Mouse (Mus musculus) limb, embryonic 10.5 days (tissue): ENCODE data around the gene Cacna1c. TPM values are rescaled to one million over a fixed set of nuclear protein-coding genes. Genes with fewer than 3 reads are reported as not detected.
A peak's percentile ranks its signal among the peaks of the same experiment; 100 is the strongest.

Experiments used
- DNase-seq: peaks from one replicate; pipeline ENCODE4 v3.0.0-alpha.2; 2017; ENCODE audit warnings: low spot score
- H3K27ac ChIP-seq: fragments of 300-500 bp; sonication (generic); 2 replicates; pipeline ENCODE4 v1.5.1; 2016; ENCODE audit warnings: mild to moderate bottlenecking
- H3K27me3 ChIP-seq: fragments of 300-500 bp; sonication (generic); 2 replicates; pipeline ENCODE4 v1.6.1; 2016; ENCODE audit warnings: low read depth, mild to moderate bottlenecking; ENCODE audit not compliant: poor library complexity, severe bottlenecking
- H3K36me3 ChIP-seq: fragments of 300-500 bp; sonication (generic); 2 replicates; pipeline ENCODE4 v1.6.1; 2016; ENCODE audit warnings: mild to moderate bottlenecking, moderate library complexity
- H3K4me1 ChIP-seq: fragments of 300-500 bp; sonication (generic); 2 replicates; pipeline ENCODE4 v1.6.1; 2016
- H3K4me3 ChIP-seq: fragments of 300-500 bp; sonication (generic); 2 replicates; pipeline ENCODE4 v1.5.1; 2016; ENCODE audit warnings: mild to moderate bottlenecking, moderate library complexity
- H3K9me3 ChIP-seq: fragments of 300-500 bp; sonication (generic); replicated peaks from 2 replicates; pipeline ENCODE4 v1.6.1; 2016; ENCODE audit warnings: mild to moderate bottlenecking
- WGBS: fragments of 180-500 bp; shearing (Covaris S2); methylation state at CpG from one replicate; pipeline ENCODE4 v1.1.7; 2016; 5-methylcytosine and 5-hydroxymethylcytosine counted together
- polyA plus RNA-seq: library from polyadenylated mRNA; unstranded; fragments of >200 nt; fragmentation: Nextera tagmentation; extraction: Ambion mirVana; gene quantifications from 2 replicates; pipeline ENCODE4 v1.2.1, GENCODE M21; 2016

Gene Cacna1c
- polyA plus RNA-seq, 1 experiment from 2014 or later: 10.2 TPM

- Histone ChIP-seq H3K27ac (no peak overlapping the region), H3K4me1 (peaks cover 12% of the 10 kb centered on the region; the same call in 1 of the 2 replicates), H3K36me3 (peaks cover 9% of the 10 kb centered on the region; the same call in 1 of the 2 replicates), H3K4me3 (no peak overlapping the region), H3K9me3 (no peaks in the 10 kb centered on the region), H3K27me3 (no peaks in the 10 kb centered on the region)
- 88% methylated on average over 6 of the region's 6 CpGs for WGBS
- DNase-seq: no peak
Observed at GRCm38 (mm10) chr6:118724388-118724787, 471.8 kb downstream of the Cacna1c start.

- Histone ChIP-seq H3K9me3 (no peaks in the 10 kb centered on the region), H3K27ac (no peak overlapping the region), H3K4me3 (no peak overlapping the region), H3K4me1 (peaks cover 22% of the 10 kb centered on the region), H3K36me3 (no peaks in the 10 kb centered on the region), H3K27me3 (no peaks in the 10 kb centered on the region)
- DNase-seq: no peak
- 80% methylated on average over 6 of the region's 6 CpGs for WGBS
Observed at GRCm38 (mm10) chr6:118722336-118722735, 473.9 kb downstream of the Cacna1c start.

- H3K9me3 ChIP-seq: no peaks in the 10 kb centered on the region
- DNase-seq: no peak
- 94% methylated on average over 1 of the region's 1 CpGs for WGBS
- H3K36me3 ChIP-seq: peaks cover 6% of the 10 kb centered on the region; the same call in 1 of the 2 replicates
- H3K27ac ChIP-seq: peak overlapping the region; percentile 39; the same call in 1 of the 2 replicates
- no peaks in the 10 kb centered on the region for H3K27me3 ChIP-seq
- H3K4me1 ChIP-seq: peaks cover 22% of the 10 kb centered on the region
- no peak overlapping the region for H3K4me3 ChIP-seq
Observed at GRCm38 (mm10) chr6:118719486-118719885, 476.7 kb downstream of the Cacna1c start.

GRCm38 (mm10) chr6:118713286-118713685, 482.9 kb downstream of the Cacna1c start:
- WGBS: 92% methylated on average over 5 of the region's 5 CpGs

GRCm38 (mm10) chr6:118711677-118712322, 484.4 kb downstream of the Cacna1c start:
- Histone ChIP-seq H3K9me3 (no peaks in the 10 kb centered on the region), H3K27me3 (no peaks in the 10 kb centered on the region), H3K36me3 (peaks cover 25% of the 10 kb centered on the region; the same call in 1 of the 2 replicates), H3K4me3 (no peak overlapping the region), H3K27ac (no peak overlapping the region), H3K4me1 (peaks cover 3% of the 10 kb centered on the region; the same call in 1 of the 2 replicates)
- 92% methylated on average over 14 of the region's 14 CpGs for WGBS
- DNase-seq: no peak

More at GRCm38 (mm10) chr6:118713286-118713685, 482.9 kb downstream of the Cacna1c start:
- no peak overlapping the region for H3K27ac ChIP-seq
- peaks cover 3% of the 10 kb centered on the region; the same call in 1 of the 2 replicates for H3K4me1 ChIP-seq
- H3K4me3 ChIP-seq: no peak overlapping the region
- no peak for DNase-seq
- no peaks in the 10 kb centered on the region for H3K9me3 ChIP-seq
- H3K27me3 ChIP-seq: no peaks in the 10 kb centered on the region
- peaks cover 25% of the 10 kb centered on the region; the same call in 1 of the 2 replicates for H3K36me3 ChIP-seq

GRCm38 (mm10) chr6:118707066-118707465, 489.2 kb downstream of the Cacna1c start:
- peaks cover 3% of the 10 kb centered on the region; the same call in 1 of the 2 replicates for H3K4me1 ChIP-seq
- 70% methylated on average over 4 of the region's 4 CpGs for WGBS
- H3K36me3 ChIP-seq: peaks cover 12% of the 10 kb centered on the region; the same call in 1 of the 2 replicates
- no peaks in the 10 kb centered on the region for H3K9me3 ChIP-seq
- H3K27ac ChIP-seq: no peak overlapping the region
- DNase-seq: no peak
- no peak overlapping the region for H3K4me3 ChIP-seq
- no peaks in the 10 kb centered on the region for H3K27me3 ChIP-seq

- Histone ChIP-seq H3K36me3 (0 out of 2 replicates have a peak, but pooled peaks cover 3% of the 10 kb centered on the region), H3K4me3 (no peak overlapping the region), H3K9me3 (no peaks in the 10 kb centered on the region), H3K27ac (no peak overlapping the region), H3K27me3 (no peaks in the 10 kb centered on the region), H3K4me1 (peaks cover 3% of the 10 kb centered on the region; the same call in 1 of the 2 replicates)
- no peak for DNase-seq
- 91% methylated on average over 7 of the region's 7 CpGs for WGBS
Observed at GRCm38 (mm10) chr6:118705840-118706239, 490.4 kb downstream of the Cacna1c start.

GRCm38 (mm10) chr6:118694626-118695025, 501.6 kb downstream of the Cacna1c start:
- 83% methylated on average over 4 of the region's 4 CpGs for WGBS
- Histone ChIP-seq H3K9me3 (no peaks in the 10 kb centered on the region), H3K4me3 (no peak overlapping the region), H3K36me3 (no peaks in the 10 kb centered on the region), H3K27me3 (no peaks in the 10 kb centered on the region), H3K4me1 (no peaks in the 10 kb centered on the region), H3K27ac (no peak overlapping the region)
- no peak for DNase-seq

- no peak for DNase-seq
- no peaks in the 10 kb centered on the region for H3K4me1 ChIP-seq
- no peak overlapping the region for H3K4me3 ChIP-seq
- WGBS: 90% methylated on average over 3 of the region's 3 CpGs
- no peaks in the 10 kb centered on the region for H3K27me3 ChIP-seq
- no peaks in the 10 kb centered on the region for H3K9me3 ChIP-seq
- H3K27ac ChIP-seq: no peak overlapping the region
- H3K36me3 ChIP-seq: no peaks in the 10 kb centered on the region
Observed at GRCm38 (mm10) chr6:118689447-118689846, 506.8 kb downstream of the Cacna1c start.

- H3K4me1 ChIP-seq: no peaks in the 10 kb centered on the region
- no peak for DNase-seq
- WGBS: 89% methylated on average over 5 of the region's 5 CpGs
Observed at GRCm38 (mm10) chr6:118688856-118689255, 507.4 kb downstream of the Cacna1c start.

GRCm38 (mm10) chr6:118680814-118681213, 515.4 kb downstream of the Cacna1c start:
- DNase-seq: no peak
- peaks cover 13% of the 10 kb centered on the region for H3K36me3 ChIP-seq
- H3K9me3 ChIP-seq: no peaks in the 10 kb centered on the region
- WGBS: 76% methylated on average over 6 of the region's 6 CpGs
- no peak overlapping the region for H3K27ac ChIP-seq
- H3K4me3 ChIP-seq: no peak overlapping the region
- H3K4me1 ChIP-seq: peaks cover 6% of the 10 kb centered on the region; the same call in 1 of the 2 replicates
- no peaks in the 10 kb centered on the region for H3K27me3 ChIP-seq

More at GRCm38 (mm10) chr6:118688856-118689255, 507.4 kb downstream of the Cacna1c start:
- H3K9me3 ChIP-seq: no peaks in the 10 kb centered on the region
- H3K36me3 ChIP-seq: peaks cover 2% of the 10 kb centered on the region; the same call in 1 of the 2 replicates
- H3K27ac ChIP-seq: no peak overlapping the region
- H3K4me3 ChIP-seq: no peak overlapping the region
- H3K27me3 ChIP-seq: no peaks in the 10 kb centered on the region

GRCm38 (mm10) chr6:118678031-118678430, 518.2 kb downstream of the Cacna1c start:
- Histone ChIP-seq H3K27me3 (no peaks in the 10 kb centered on the region), H3K36me3 (peaks cover 11% of the 10 kb centered on the region), H3K4me3 (no peak overlapping the region), H3K9me3 (no peaks in the 10 kb centered on the region), H3K4me1 (peaks cover 6% of the 10 kb centered on the region; the same call in 1 of the 2 replicates), H3K27ac (no peak overlapping the region)
- WGBS: 94% methylated on average over 10 of the region's 10 CpGs
- DNase-seq: no peak

- H3K27me3 ChIP-seq: no peaks in the 10 kb centered on the region
- peaks cover 6% of the 10 kb centered on the region; the same call in 1 of the 2 replicates for H3K4me1 ChIP-seq
- WGBS: 92% methylated on average over 6 of the region's 6 CpGs
- DNase-seq: no peak
- H3K4me3 ChIP-seq: no peak overlapping the region
- H3K9me3 ChIP-seq: no peaks in the 10 kb centered on the region
- no peak overlapping the region for H3K27ac ChIP-seq
- H3K36me3 ChIP-seq: peaks cover 8% of the 10 kb centered on the region; the same call in 1 of the 2 replicates
Observed at GRCm38 (mm10) chr6:118677306-118677705, 518.9 kb downstream of the Cacna1c start.
